Mouse (Mus musculus) gastrocnemius, adult 2 months (tissue): ENCODE results near the gene Acot7. TPM values are rescaled to one million over a fixed set of nuclear protein-coding genes. Genes with fewer than 3 reads are reported as not detected.

Experiments
- DNase-seq: peaks from one replicate; pipeline ENCODE4 v3.0.0; 2022
- H3K27ac ChIP-seq: fragments of 200-600 bp; 2 replicates; pipeline ENCODE4 v1.8.1; 2022; ENCODE audit warnings: mild to moderate bottlenecking
- H3K4me3 ChIP-seq: fragments of 200-600 bp; 2 replicates; pipeline ENCODE4 v1.8.1; 2022; ENCODE audit warnings: mild to moderate bottlenecking, moderate library complexity
- CTCF ChIP-seq: fragments of 200-600 bp; IDR thresholded peaks from 2 replicates; pipeline ENCODE4 v1.8.1; 2022; ENCODE audit warnings: antibody characterized with exemption, mild to moderate bottlenecking, moderate library complexity
- intact Hi-C: fragments of 180-260 bp; cut with DNase I; formaldehyde crosslinking; loops from one replicate; pipeline ENCODE4 v1.15.1; 2025
- total RNA-seq, 2 experiments: library from RNA; stranded (reverse); gene quantifications; 2 replicates each; pipeline ENCODE4 v1.2.3; 2021

The Acot7 gene
- total RNA-seq, 2 experiments from 2014 or later, result 12.7 to 22.8 TPM

GRCm38 (mm10) chr4:152138497-152139260 is 39.3 kb upstream of the Acot7 start:
- intact Hi-C loops, result no loop called here
- H3K4me3 ChIP-seq, result peak overlapping the region; percentile 74
- peak; percentile 93 for DNase-seq
- H3K27ac ChIP-seq, result peak overlapping the region; percentile 59; the same call in 1 of the 2 replicates
- no peak; the same call in 1 of the 2 replicates for TF ChIP-seq CTCF

DNA sequence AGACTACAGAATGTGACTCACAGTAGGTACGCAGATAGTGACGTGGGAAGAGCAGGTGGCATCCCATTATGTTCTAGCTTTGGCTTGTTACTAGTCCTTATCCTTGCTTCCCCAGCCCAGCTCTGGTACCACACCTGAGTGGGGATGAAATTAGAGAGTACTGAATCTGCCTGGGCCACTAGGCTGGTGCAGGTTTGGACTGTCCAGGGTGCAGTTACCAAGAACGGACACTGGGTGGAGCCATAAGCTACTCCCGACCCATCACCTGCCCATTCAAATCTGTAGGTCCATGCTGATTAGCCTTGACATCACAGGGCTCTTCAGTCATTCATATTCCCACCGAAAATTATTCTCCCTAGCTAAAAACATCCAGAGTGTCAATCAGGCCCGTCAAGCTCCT is 37.5 kb upstream of the Acot7 start:
- DNase-seq, result no peak
- H3K27ac ChIP-seq, result no peak overlapping the region
- no peak overlapping the region for H3K4me3 ChIP-seq
- peak; percentile 84 for TF ChIP-seq CTCF
- intact Hi-C loops, result no loop called here

GRCm38 (mm10) chr4:152141521-152142135 is 36.3 kb upstream of the Acot7 start:
- no peak overlapping the region for H3K4me3 ChIP-seq
- no peak for TF ChIP-seq CTCF
- intact Hi-C loops, result no loop called here
- DNase-seq, result no peak
- no peak overlapping the region for H3K27ac ChIP-seq

DNA sequence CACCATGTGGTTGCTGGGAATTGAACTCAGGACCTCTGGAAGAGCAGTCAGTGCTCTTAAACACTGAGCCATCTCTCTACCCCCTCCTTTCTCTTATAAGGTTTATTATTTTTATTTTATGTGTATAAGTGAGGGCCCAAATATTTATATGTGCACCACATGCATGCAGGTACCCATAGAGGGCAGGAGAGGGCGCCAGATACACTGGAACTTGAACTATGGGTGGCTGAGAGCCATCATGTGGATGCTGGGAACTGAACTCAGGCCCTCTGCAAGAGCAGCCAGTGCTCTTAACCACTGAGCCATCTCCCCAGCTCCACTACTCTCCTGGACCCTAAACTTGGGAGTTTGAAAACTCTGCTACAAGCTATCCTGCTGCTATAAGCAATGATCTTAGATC is 34.3 kb upstream of the Acot7 start:
- no peak; the same call in 1 of the 2 replicates for TF ChIP-seq CTCF
- Histone ChIP-seq H3K4me3 (no peak overlapping the region), H3K27ac (no peak overlapping the region)
- intact Hi-C loops, result no loop called here
- DNase-seq, result no peak

- intact Hi-C loops, result no loop called here
- DNase-seq, result no peak
- no peak for TF ChIP-seq CTCF
- no peak overlapping the region for H3K4me3 ChIP-seq
- H3K27ac ChIP-seq, result peak overlapping the region; percentile 58; the same call in 1 of the 2 replicates
These were observed 32.5 kb upstream of the Acot7 start for GRCm38 (mm10) chr4:152145473-152145872.

- peak overlapping the region; percentile 58; the same call in 1 of the 2 replicates for H3K27ac ChIP-seq
- H3K4me3 ChIP-seq, result no peak overlapping the region
- peak; percentile 52 for DNase-seq
- TF ChIP-seq CTCF, result no peak
- intact Hi-C loops, result no loop called here
These were observed 31.7 kb upstream of the Acot7 start for GRCm38 (mm10) chr4:152146033-152146827.

DNA sequence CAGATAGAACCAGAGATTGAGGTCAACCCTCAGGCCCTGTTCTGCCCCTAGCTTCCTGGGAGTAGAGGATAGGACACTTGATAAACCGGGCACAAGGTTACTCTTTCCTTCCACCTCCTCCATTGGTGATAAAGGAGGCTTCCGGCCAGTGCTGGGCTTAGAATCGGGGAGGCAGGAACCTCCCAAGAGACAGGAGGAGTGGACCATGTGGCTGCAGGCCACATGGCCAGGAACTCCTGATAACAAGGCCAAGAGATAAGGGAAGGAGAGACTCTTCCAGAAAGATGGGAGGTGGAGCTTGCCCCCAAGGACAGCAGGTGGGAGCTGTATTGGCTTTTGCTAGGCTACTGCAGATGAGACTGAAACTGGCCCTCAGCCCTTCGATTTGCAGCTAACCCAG is 27.4 kb upstream of the Acot7 start:
- no peak for DNase-seq
- Histone ChIP-seq H3K4me3 (no peak overlapping the region), H3K27ac (no peak overlapping the region)
- no peak for TF ChIP-seq CTCF
- intact Hi-C loops, result no loop called here

DNA sequence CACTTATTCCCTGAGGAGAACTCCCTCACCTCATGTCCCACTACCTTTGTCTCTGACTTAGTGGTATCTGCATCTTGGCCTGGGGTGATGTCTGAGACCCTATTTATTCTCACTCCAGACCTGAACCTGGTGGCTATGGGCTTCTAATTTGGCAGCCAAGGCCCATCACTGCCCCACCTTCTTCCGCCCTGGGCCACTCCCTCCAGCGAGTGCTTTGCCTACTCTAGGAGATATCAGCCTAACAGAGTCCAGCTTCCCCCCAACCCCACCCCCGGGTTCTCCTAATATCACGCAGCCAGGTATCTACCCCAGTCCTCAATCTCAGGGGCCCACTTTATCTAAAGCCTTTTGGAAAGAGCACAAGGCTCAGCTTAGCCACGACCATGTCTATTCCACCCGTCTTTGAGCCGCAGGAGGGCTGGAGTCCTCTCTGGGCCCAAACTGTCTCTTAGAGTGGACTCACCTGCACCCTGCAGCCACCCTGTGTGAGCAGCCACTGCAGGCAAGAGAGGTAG is 26.4 kb upstream of the Acot7 start:
- H3K4me3 ChIP-seq, result peak overlapping the region; percentile 62

GRCm38 (mm10) chr4:152151966-152152544 is 25.9 kb upstream of the Acot7 start, which contains the start of gene Espn:
Espn (minus strand) TSS chr4:152152371.
- no peak for TF ChIP-seq CTCF
- H3K4me3 ChIP-seq, result peak within 1 kb of the TSS; percentile 62
- H3K27ac ChIP-seq, result no peak within 1 kb of the TSS
- peak; percentile 58 for DNase-seq
- intact Hi-C loops, result no loop called here

More for the DNA sequence above, 26.4 kb upstream of the Acot7 start:
- DNase-seq, result no peak
- TF ChIP-seq CTCF, result no peak
- H3K27ac ChIP-seq, result no peak overlapping the region
- intact Hi-C loops, result no loop called here

GRCm38 (mm10) chr4:152153771-152154177 is 24.2 kb upstream of the Acot7 start:
- peak; percentile 86 for DNase-seq
- intact Hi-C loops, result no loop called here
- peak; percentile 84 for TF ChIP-seq CTCF
- no peak overlapping the region for H3K27ac ChIP-seq
- H3K4me3 ChIP-seq, result peak overlapping the region; percentile 62

DNA sequence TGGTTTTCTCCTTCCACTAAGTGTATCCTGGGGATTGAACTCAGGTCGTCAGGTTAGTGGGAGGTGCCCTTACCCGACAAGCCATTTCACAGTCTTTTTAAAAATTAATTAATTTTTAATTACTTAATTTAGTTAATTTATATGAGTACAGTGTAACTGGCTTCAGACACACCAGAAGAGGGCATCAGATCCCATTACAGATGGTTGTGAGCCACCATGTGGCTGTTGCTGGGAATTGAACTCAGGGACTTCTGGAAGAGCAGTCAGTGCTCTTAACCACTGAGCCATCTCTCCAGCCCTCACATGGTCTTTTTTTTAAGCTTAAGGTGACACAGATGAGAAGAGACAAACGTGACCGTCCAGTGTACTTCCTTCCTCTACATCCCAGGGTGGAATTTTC is 22.9 kb upstream of the Acot7 start:
- intact Hi-C loops, result no loop called here
- no peak overlapping the region for H3K4me3 ChIP-seq
- no peak; the same call in 1 of the 2 replicates for TF ChIP-seq CTCF

DNA sequence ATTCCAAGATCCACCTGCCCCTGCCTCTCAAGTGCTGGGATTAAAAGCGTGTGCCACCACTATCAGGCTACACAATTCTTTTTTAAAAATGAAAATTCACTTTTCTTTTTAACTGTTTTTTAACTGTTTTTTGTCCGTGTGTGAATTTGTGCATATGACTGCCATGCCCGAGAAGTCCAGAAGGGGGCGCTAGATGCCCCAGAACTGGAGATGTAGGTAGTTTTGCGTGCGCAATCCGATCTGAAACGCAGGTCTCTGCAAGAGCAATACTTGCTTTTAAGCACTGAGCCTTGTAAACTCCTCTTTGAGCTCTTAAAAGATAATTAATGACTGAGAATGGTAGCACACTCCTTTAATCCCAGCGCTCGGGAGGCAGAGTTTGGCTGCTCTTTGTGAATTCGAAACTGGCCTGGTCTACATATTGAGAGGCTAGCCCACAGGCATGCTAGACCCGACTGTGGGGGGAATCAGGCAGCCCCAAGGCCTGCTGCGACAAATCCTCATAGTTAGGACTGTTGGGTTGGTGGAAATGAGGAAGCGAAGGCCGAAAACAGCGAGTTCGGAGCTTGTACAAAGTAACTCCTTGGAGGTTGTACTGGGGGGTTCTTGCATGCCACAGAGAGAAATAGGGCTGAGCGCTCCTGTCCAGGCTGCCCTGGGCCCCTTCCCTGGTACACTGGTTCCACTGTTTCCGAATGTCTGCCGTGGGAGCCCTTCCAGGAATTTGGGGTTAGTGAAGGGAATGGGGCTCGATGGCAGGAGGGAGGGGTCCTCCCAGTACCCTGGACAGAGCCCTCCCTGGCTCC is 20.0 kb upstream of the Acot7 start:
- H3K4me3 ChIP-seq, result peak overlapping the region; percentile 60
- no peak overlapping the region for H3K27ac ChIP-seq
- intact Hi-C loops, result no loop called here
- no peak for DNase-seq
- TF ChIP-seq CTCF, result peak; percentile 89

More for the DNA sequence above, 22.9 kb upstream of the Acot7 start:
- H3K27ac ChIP-seq, result no peak overlapping the region
- no peak for DNase-seq
